Mouse (Mus musculus) embryonic stem cell, embryonic (primary cell): Measurements from ENCODE around the gene Mmd2.

Experiments
- CTCF ChIA-PET, 4 experiments: fragments of 300-600 bp in 2 of 4; fragments of 350-600 bp in 2 of 4; sonication (Branson Sonifier 250); formaldehyde crosslinking; loops; one replicate each; lab custom pipeline; 2022; ENCODE audit warnings: inconsistent platforms in 2 of 4; lab: Charles Lee
- POLR2A ChIA-PET, 4 experiments: fragments of 300-600 bp in 2 of 4; fragments of 350-600 bp in 2 of 4; sonication (Branson Sonifier 250); formaldehyde crosslinking; loops; one replicate each; lab custom pipeline; 2022; ENCODE audit warnings: antibody characterized with exemption in 4 of 4, inconsistent platforms in 1 of 4; lab: Charles Lee

Gene Mmd2

GRCm38 (mm10) chr5:142529915-142530314 lies 78.7 kb downstream of the Mmd2 start, which contains the start of gene Papolb:
Gene Papolb (minus strand): TSS chr5:142530076.
- ChIA-PET POLR2A (interaction anchor here (0.5 to 2.3 kb wide), 26 partner anchors 8 to 1950 kb away, joined by 3 to 10 read pairs (median 4); partner anchors contain the start of gene Radil (in 1 of the 4)), CTCF (interaction anchor here in 3 of 4 experiments (0.6 to 2.1 kb wide), 5 partner anchors 17 to 32 kb away, joined by 3 to 8 read pairs (median 3); partner anchors contain the start of gene Radil (in 1 of the 3))

GRCm38 (mm10) chr5:142524711-142525464 lies 83.7 kb downstream of the Mmd2 start:
- POLR2A ChIA-PET: no interaction called here
- CTCF ChIA-PET: interaction anchor here in 1 of 4 experiments (0.7 kb wide), 1 partner anchor 22 kb away, joined by 3 read pairs; no protein-coding TSS in a partner anchor

- ChIA-PET POLR2A (interaction anchor here in 3 of 4 experiments (0.6 to 1.7 kb wide), 12 partner anchors 9 to 944 kb away, joined by 3 to 5 read pairs (median 3); partner anchors contain the start of gene Papolb (in 1 of the 3)), CTCF (interaction anchor here in 3 of 4 experiments (0.6 to 1.6 kb wide), 6 partner anchors 16 to 99 kb away, joined by 3 to 14 read pairs (median 5); partner anchors contain the start of gene Radil (in 1 of the 3))
Observed at GRCm38 (mm10) chr5:142521195-142521866, 87.3 kb downstream of the Mmd2 start.

DNA sequence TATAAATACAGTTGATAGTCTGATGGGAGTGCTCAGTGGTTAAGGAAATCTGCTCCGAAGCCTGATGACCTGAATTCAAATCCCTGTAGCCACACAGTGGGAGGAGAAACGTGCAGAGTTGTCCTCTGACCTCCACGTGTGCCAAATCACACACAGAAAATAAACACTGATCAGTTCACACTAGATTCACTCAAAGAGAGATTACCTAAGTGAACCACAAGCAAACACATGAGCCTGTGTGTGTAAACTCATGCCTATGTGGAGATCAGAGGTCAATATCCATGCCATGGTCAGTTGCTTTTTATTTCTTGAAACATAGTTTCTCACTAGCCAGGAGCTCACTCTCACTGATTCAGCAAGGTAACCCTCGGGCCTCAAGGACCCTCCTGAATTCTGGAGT lies 88.2 kb downstream of the Mmd2 start:
- POLR2A ChIA-PET: interaction anchor here in 2 of 4 experiments (0.8 to 1.7 kb wide), 4 partner anchors 11 to 18 kb away, joined by 3 to 5 read pairs (median 4); no protein-coding TSS in a partner anchor
- CTCF ChIA-PET: interaction anchor here in 3 of 4 experiments (0.6 to 1.4 kb wide), 4 partner anchors 18 to 100 kb away, joined by 3 to 6 read pairs (median 4); partner anchors contain the start of gene Radil (in 1 of the 3)

DNA sequence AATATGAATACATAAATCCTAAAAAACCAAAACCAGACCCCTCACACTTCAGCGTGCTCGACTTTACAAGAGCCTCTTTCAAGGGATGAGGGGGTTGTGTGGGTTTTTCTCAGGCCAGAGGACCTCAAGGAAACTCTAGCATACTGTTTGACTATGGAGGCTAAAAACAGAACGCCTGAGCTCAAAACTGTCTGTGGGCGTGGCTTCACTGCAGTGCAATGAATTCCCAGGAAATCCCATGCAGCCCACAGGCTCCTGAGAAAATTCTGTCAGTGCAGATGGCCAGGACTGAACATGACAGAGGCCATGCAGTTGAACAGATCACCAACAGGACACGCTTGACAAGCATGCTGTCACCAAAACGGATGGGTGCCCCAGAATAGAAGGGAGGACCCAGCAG lies 89.6 kb downstream of the Mmd2 start:
- ChIA-PET POLR2A (interaction anchor here (0.5 to 1.6 kb wide), 4 partner anchors 17 to 438 kb away, joined by 3 to 4 read pairs (median 3); no protein-coding TSS in a partner anchor), CTCF (interaction anchor here in 2 of 4 experiments (0.7 to 1.6 kb wide), 3 partner anchors 14 to 31 kb away, joined by 3 to 5 read pairs (median 3); partner anchors contain the start of gene Radil (in 1 of the 2))
